Mouse (Mus musculus) adipocyte (in vitro differentiated cells): ENCODE results near the gene Fkbp5.
A peak's percentile ranks its signal among the peaks of the same experiment; 100 is the strongest.

ENCODE experiments used
- DNase-seq: peaks from one replicate; pipeline ENCODE4 v3.0.0-alpha.2; 2016; ENCODE audit warnings: low spot score

The Fkbp5 gene

GRCm38 (mm10) chr17:28504182-28504581 lies 13.1 kb downstream of the Fkbp5 start:
- no peak for DNase-seq

- DNase-seq, result no peak
Observed at GRCm38 (mm10) chr17:28502196-28502821, 15.0 kb downstream of the Fkbp5 start.

- no peak for DNase-seq
Observed at GRCm38 (mm10) chr17:28500465-28500864, 16.9 kb downstream of the Fkbp5 start.

GRCm38 (mm10) chr17:28499190-28499589 lies 18.1 kb downstream of the Fkbp5 start:
- DNase-seq, result no peak

- no peak for DNase-seq
Observed at GRCm38 (mm10) chr17:28495832-28496231, 21.5 kb downstream of the Fkbp5 start.

- no peak for DNase-seq
Observed at GRCm38 (mm10) chr17:28491035-28491770, 26.1 kb downstream of the Fkbp5 start.

GRCm38 (mm10) chr17:28488258-28489013 lies 28.9 kb downstream of the Fkbp5 start:
- no peak for DNase-seq

- no peak for DNase-seq
Observed at GRCm38 (mm10) chr17:28487584-28488257, 29.6 kb downstream of the Fkbp5 start.

- DNase-seq, result no peak
Observed at GRCm38 (mm10) chr17:28486720-28487119, 30.6 kb downstream of the Fkbp5 start.

- peak; percentile 98 for DNase-seq
Observed at GRCm38 (mm10) chr17:28485977-28486400, 31.3 kb downstream of the Fkbp5 start.

GRCm38 (mm10) chr17:28485446-28485948 lies 31.8 kb downstream of the Fkbp5 start:
- no peak for DNase-seq

GRCm38 (mm10) chr17:28484704-28485445 lies 32.5 kb downstream of the Fkbp5 start:
- peak; percentile 69 for DNase-seq

- no peak for DNase-seq
Observed at GRCm38 (mm10) chr17:28477421-28477820, 39.9 kb downstream of the Fkbp5 start.

GRCm38 (mm10) chr17:28476441-28476840 lies 40.9 kb downstream of the Fkbp5 start:
- no peak for DNase-seq

GRCm38 (mm10) chr17:28475593-28476325 lies 41.6 kb downstream of the Fkbp5 start:
- DNase-seq, result no peak

- DNase-seq, result peak; percentile 59
Observed at GRCm38 (mm10) chr17:28472696-28473095, 44.6 kb downstream of the Fkbp5 start.

- no peak for DNase-seq
Observed at GRCm38 (mm10) chr17:28470876-28471275, 46.5 kb downstream of the Fkbp5 start.

GRCm38 (mm10) chr17:28467749-28468148 lies 49.6 kb downstream of the Fkbp5 start:
- DNase-seq, result no peak

- DNase-seq, result no peak
Observed at GRCm38 (mm10) chr17:28465968-28466367, 51.4 kb downstream of the Fkbp5 start.

- DNase-seq, result peak; percentile 52
Observed at GRCm38 (mm10) chr17:28463701-28464443, 53.5 kb downstream of the Fkbp5 start.
